Mouse (Mus musculus): ENCODE measurements around the gene Pttg1. TPM values are rescaled to one million over a fixed set of nuclear protein-coding genes. Genes with fewer than 3 reads are reported as not detected.

Gene Pttg1
- polyA plus RNA-seq, 1 experiment from 2014 or later = 88.3 TPM

DNA sequence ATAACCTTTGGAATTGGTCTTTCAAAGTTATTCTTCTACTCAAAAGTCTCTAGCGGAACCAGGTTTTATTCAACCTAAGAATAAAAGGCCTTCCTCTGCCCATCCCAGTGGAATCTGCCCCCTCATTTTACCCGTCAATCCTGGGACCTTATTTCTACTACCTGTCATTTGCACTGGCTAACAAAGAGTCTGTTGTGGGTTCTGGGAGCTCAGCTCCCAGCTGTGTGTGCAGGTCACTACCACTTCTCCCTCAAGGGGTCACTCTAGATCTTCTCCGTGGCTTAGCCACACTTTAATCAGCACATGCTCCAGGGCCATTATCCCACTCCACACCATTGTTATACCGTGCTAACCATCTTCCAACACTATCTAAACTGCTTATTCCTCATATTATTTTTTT, 26.8 kb downstream of the Pttg1 start:
- H3K27ac ChIP-seq (ENCODE audit: low read depth, low read length) = no peak overlapping the region
- no peaks in the 10 kb centered on the region for H3K27me3 ChIP-seq (replicated peaks; ENCODE audit: control insufficient read depth, insufficient read depth, low read length)
- TF ChIP-seq CTCF (IDR thresholded peaks at IDR 0.05; ENCODE audit: low read depth) = peak; percentile 67
- no peaks in the 10 kb centered on the region for H3K36me3 ChIP-seq (ENCODE audit: control insufficient read depth, insufficient read depth)
- no peak for ATAC-seq
- H3K4me3 ChIP-seq (ENCODE audit: low read depth, low read length) = no peak overlapping the region
- H3K4me2 ChIP-seq (replicated peaks; ENCODE audit: low read depth) = no peak overlapping the region
- 36% methylated on average over 4 of the region's 4 CpGs for WGBS
- H3K9ac ChIP-seq (ENCODE audit: low read depth, low read length) = no peak overlapping the region
- H3K9me3 ChIP-seq (ENCODE audit: control insufficient read depth) = no peaks in the 10 kb centered on the region
- H3K4me1 ChIP-seq (replicated peaks; ENCODE audit: control insufficient read depth, insufficient read depth, low read length) = no peaks in the 10 kb centered on the region

DNA sequence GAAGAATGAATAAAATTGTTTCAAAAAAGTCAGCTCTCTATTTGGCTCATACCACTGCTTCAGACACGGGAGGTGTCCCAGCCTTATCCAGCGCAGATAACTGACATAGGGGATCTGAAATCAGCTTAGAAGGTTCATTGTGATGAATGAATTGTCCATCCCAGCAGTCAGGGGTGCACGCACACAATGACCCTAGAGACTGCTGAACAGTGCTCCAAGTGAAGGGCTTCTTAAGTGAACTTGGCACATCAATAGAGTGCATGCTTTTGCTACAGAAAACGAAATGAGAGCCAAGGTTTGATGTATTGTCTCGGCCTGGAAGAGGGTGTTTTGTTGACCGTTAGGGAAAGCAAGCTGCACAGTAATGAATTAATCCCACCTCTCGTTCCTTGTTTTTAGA, 29.4 kb downstream of the Pttg1 start:
- no peak overlapping the region for H3K27ac ChIP-seq (ENCODE audit: low read depth, low read length)
- H3K4me2 ChIP-seq (replicated peaks; ENCODE audit: low read depth) = no peak overlapping the region
- no peak for TF ChIP-seq CTCF (IDR thresholded peaks at IDR 0.05; ENCODE audit: low read depth)
- H3K4me1 ChIP-seq (replicated peaks; ENCODE audit: control insufficient read depth, insufficient read depth, low read length) = no peaks in the 10 kb centered on the region
- H3K36me3 ChIP-seq (ENCODE audit: control insufficient read depth, insufficient read depth) = no peaks in the 10 kb centered on the region
- WGBS = 70% methylated on average over 7 of the region's 7 CpGs
- H3K4me3 ChIP-seq (ENCODE audit: low read depth, low read length) = no peak overlapping the region
- no peaks in the 10 kb centered on the region for H3K9me3 ChIP-seq (ENCODE audit: control insufficient read depth)
- no peak overlapping the region for H3K9ac ChIP-seq (ENCODE audit: low read depth, low read length)
- no peaks in the 10 kb centered on the region for H3K27me3 ChIP-seq (replicated peaks; ENCODE audit: control insufficient read depth, insufficient read depth, low read length)
- no peak for ATAC-seq

DNA sequence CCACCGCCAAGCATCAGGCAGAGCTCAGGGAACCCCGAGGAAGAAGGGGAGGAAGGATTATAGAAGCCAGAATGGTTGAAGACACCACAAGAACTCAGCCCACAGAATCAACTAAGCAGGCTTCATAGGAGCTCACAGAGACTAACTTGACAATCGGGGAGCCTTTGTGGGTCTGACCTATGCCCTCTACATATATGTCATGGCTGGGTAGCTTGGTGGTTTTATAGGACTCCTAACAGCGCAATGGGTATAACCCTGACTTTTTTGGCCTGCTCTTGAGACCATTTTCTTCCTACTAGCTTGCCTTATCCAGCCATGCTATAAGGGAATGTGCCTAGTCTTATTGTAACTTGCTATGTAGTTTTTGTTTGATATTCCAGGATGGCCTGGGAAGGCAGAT, 29.8 kb downstream of the Pttg1 start:
- H3K36me3 ChIP-seq (ENCODE audit: control insufficient read depth, insufficient read depth) = no peaks in the 10 kb centered on the region
- no peak overlapping the region for H3K4me3 ChIP-seq (ENCODE audit: low read depth, low read length)
- no peaks in the 10 kb centered on the region for H3K9me3 ChIP-seq (ENCODE audit: control insufficient read depth)
- 86% methylated on average over 4 of the region's 4 CpGs for whole genome bisulfite sequencing
- no peak overlapping the region for H3K4me2 ChIP-seq (replicated peaks; ENCODE audit: low read depth)
- no peaks in the 10 kb centered on the region for H3K27me3 ChIP-seq (replicated peaks; ENCODE audit: control insufficient read depth, insufficient read depth, low read length)
- TF ChIP-seq CTCF (IDR thresholded peaks at IDR 0.05; ENCODE audit: low read depth) = no peak
- H3K9ac ChIP-seq (ENCODE audit: low read depth, low read length) = no peak overlapping the region
- no peaks in the 10 kb centered on the region for H3K4me1 ChIP-seq (replicated peaks; ENCODE audit: control insufficient read depth, insufficient read depth, low read length)
- H3K27ac ChIP-seq (ENCODE audit: low read depth, low read length) = no peak overlapping the region
- ATAC-seq = no peak

DNA sequence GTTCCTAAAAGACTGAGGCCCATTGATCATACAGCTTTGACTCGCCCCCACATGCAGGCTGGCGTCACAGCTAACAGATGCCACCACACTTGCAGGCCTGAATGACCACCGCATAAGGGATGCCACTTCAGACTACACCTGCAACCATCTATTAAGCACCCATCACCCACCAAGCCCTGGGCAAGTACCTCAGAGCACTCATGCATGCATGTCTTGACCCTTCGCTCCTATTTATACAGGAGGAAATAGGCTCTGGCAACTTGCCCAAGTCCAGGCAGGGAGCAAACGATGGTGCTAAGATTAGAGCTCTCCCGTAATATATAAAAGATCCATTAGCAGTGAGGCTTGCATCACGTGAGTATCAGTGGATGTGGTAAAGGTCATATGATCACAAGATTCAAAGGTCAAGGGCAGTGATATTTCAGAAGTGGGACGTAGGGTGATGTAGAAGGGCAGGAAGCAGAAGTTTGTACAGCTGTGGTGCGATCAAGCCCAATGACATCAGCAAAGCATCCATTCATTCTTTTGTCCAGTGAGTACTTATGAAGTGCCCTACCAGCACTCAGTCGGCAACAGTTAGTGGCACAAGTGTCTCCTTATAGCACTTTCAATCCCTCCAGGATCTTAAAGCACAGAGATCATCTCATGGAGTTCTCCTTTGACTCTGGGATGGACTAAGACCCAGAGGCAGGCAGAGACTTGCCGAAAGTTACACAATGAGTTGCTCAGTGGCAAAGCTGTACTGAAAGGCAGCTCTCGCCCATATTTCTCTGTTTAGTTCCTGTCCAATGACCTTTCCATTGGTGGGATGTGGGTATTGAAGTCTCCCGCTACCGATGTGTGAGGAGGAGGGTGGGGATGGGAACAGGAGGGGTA, 30.7 kb downstream of the Pttg1 start:
- Histone ChIP-seq H3K4me1 (replicated peaks; ENCODE audit: control insufficient read depth, insufficient read depth, low read length) (no peaks in the 10 kb centered on the region), H3K4me3 (ENCODE audit: low read depth, low read length) (no peak overlapping the region), H3K9me3 (ENCODE audit: control insufficient read depth) (no peaks in the 10 kb centered on the region), H3K36me3 (ENCODE audit: control insufficient read depth, insufficient read depth) (no peaks in the 10 kb centered on the region), H3K4me2 (replicated peaks; ENCODE audit: low read depth) (no peak overlapping the region), H3K27me3 (replicated peaks; ENCODE audit: control insufficient read depth, insufficient read depth, low read length) (no peaks in the 10 kb centered on the region), H3K27ac (ENCODE audit: low read depth, low read length) (no peak overlapping the region), H3K9ac (ENCODE audit: low read depth, low read length) (no peak overlapping the region)
- ATAC-seq = no peak
- no peak for TF ChIP-seq CTCF (IDR thresholded peaks at IDR 0.05; ENCODE audit: low read depth)
- 64% methylated on average over 14 of the region's 14 CpGs for WGBS

DNA sequence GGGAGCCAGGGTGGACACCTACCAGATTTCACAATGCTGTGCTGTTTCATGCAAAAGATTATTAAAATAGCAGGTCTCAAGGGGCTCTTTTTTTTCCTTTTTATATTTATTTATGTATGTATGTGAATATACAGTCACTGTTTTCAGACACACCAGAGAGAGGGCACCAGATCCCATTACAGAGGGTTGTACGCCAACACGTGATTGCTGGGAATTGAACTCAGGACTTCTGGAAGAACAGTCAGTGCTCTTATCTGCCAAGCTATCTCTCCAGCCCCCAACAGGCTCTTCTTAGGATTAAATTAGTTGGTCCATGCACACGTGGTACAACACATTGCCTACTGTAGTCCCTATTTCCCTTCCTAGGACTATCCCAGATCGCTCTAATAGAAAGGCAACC, 32.7 kb downstream of the Pttg1 start:
- H3K36me3 ChIP-seq (ENCODE audit: control insufficient read depth, insufficient read depth) = no peaks in the 10 kb centered on the region
- TF ChIP-seq CTCF (IDR thresholded peaks at IDR 0.05; ENCODE audit: low read depth) = no peak
- no peak overlapping the region for H3K4me2 ChIP-seq (replicated peaks; ENCODE audit: low read depth)
- no peak for ATAC-seq
- 89% methylated on average over 4 of the region's 4 CpGs for WGBS
- H3K27ac ChIP-seq (ENCODE audit: low read depth, low read length) = no peak overlapping the region
- H3K27me3 ChIP-seq (replicated peaks; ENCODE audit: control insufficient read depth, insufficient read depth, low read length) = no peaks in the 10 kb centered on the region
- no peak overlapping the region for H3K4me3 ChIP-seq (ENCODE audit: low read depth, low read length)
- no peaks in the 10 kb centered on the region for H3K4me1 ChIP-seq (replicated peaks; ENCODE audit: control insufficient read depth, insufficient read depth, low read length)
- H3K9me3 ChIP-seq (ENCODE audit: control insufficient read depth) = no peaks in the 10 kb centered on the region
- no peak overlapping the region for H3K9ac ChIP-seq (ENCODE audit: low read depth, low read length)

DNA sequence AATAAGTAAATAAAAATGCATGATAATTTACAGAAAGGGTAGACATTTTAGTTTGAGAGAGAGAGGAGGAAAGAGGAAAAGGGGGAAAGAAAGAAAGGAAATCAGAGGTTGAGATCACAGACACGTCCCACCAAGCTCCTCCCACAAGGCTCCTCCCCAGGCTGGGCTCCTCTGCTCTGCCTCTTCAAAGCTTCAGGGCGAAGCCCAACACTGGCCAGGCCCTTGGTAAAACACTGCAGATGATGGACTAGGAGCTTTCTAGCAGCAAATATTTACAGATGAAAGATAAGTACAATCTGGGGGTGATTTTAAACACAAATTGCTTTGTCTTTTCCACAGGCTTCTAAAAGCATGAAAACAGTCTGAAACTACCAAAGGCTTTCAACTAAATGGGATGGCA, 33.3 kb downstream of the Pttg1 start:
- no peak for ATAC-seq
- Histone ChIP-seq H3K36me3 (ENCODE audit: control insufficient read depth, insufficient read depth) (no peaks in the 10 kb centered on the region), H3K27ac (ENCODE audit: low read depth, low read length) (no peak overlapping the region), H3K4me1 (replicated peaks; ENCODE audit: control insufficient read depth, insufficient read depth, low read length) (no peaks in the 10 kb centered on the region), H3K9me3 (ENCODE audit: control insufficient read depth) (no peaks in the 10 kb centered on the region), H3K4me2 (replicated peaks; ENCODE audit: low read depth) (no peak overlapping the region), H3K27me3 (replicated peaks; ENCODE audit: control insufficient read depth, insufficient read depth, low read length) (no peaks in the 10 kb centered on the region), H3K4me3 (ENCODE audit: low read depth, low read length) (no peak overlapping the region), H3K9ac (ENCODE audit: low read depth, low read length) (no peak overlapping the region)
- 36% methylated on average over 2 of the region's 2 CpGs for WGBS
- TF ChIP-seq CTCF (IDR thresholded peaks at IDR 0.05; ENCODE audit: low read depth) = no peak
